Mouse (Mus musculus) lung, postnatal 0 days (tissue): Measurements from ENCODE around the gene 2310061I04Rik.

ENCODE experiments used
- CTCF ChIP-seq: IDR thresholded peaks from 2 replicates; pipeline ENCODE4 v1.5.1; 2016; ENCODE audit warnings: antibody characterized with exemption, mild to moderate bottlenecking
- EP300 ChIP-seq: IDR thresholded peaks from 2 replicates; pipeline ENCODE4 v1.6.1; 2016; ENCODE audit warnings: antibody characterized with exemption, mild to moderate bottlenecking, control low read depth

- TF ChIP-seq CTCF, result peak; percentile 98
- no peak for TF ChIP-seq EP300
These were observed 23.3 kb downstream of the 2310061I04Rik start for GRCm38 (mm10) chr17:35873774-35874519.
